Mouse (Mus musculus) MEL (cell line): ENCODE results near the gene Eml2.

Experiments used
- CHD1 ChIP-seq: IDR thresholded peaks from 2 replicates; pipeline ENCODE4 v1.6.1; 2012; ENCODE audit warnings: low read depth, mild to moderate bottlenecking, inconsistent platforms, low read length, improper control_type of control experiment
- CTCF ChIP-seq, 3 experiments: IDR thresholded peaks in 2 of 3; conservative IDR thresholded peaks in 1 of 3; 2 replicates each; pipeline ENCODE4 v1.5.1; 2011 to 2012; ENCODE audit warnings: low read length in 3 of 3, low read depth in 2 of 3, mild to moderate bottlenecking in 2 of 3, improper control_type of control experiment in 1 of 3, inconsistent platforms in 1 of 3, mixed read lengths in 1 of 3, moderate library complexity in 1 of 3; ENCODE audit not compliant: control insufficient read depth in 1 of 3, insufficient read depth in 1 of 3, poor library complexity in 1 of 3, severe bottlenecking in 1 of 3
- ELF1 ChIP-seq: IDR thresholded peaks from 2 replicates; pipeline ENCODE4 v1.6.1; 2014; ENCODE audit warnings: low read depth, mild to moderate bottlenecking, inconsistent platforms, low read length, improper control_type of control experiment, moderate library complexity
- POLR2A ChIP-seq, 2 experiments: IDR thresholded peaks; 2 replicates each; pipeline ENCODE4 v1.6.1; 2011 to 2012; ENCODE audit warnings: low read length in 2 of 2, mild to moderate bottlenecking in 2 of 2, control low read depth in 1 of 2, improper control_type of control experiment in 1 of 2, low read depth in 1 of 2, moderate library complexity in 1 of 2; ENCODE audit not compliant: control insufficient read depth in 1 of 2, insufficient read depth in 1 of 2, poor library complexity in 1 of 2
- RAD21 ChIP-seq: IDR thresholded peaks from 2 replicates; pipeline ENCODE4 v1.6.1; 2011; ENCODE audit warnings: mild to moderate bottlenecking, low read depth, low read length, improper control_type of control experiment
- SIN3A ChIP-seq: IDR thresholded peaks from 2 replicates; pipeline ENCODE4 v1.6.1; 2012; ENCODE audit warnings: low read length, improper control_type of control experiment, inconsistent platforms
- TBP ChIP-seq: IDR thresholded peaks from 2 replicates; pipeline ENCODE4 v1.8.0; 2011; ENCODE audit warnings: low read depth, low read length, improper control_type of control experiment
- USF1 ChIP-seq: IDR thresholded peaks from 2 replicates; pipeline ENCODE4 v1.6.1; 2014; ENCODE audit warnings: low read depth, mild to moderate bottlenecking, inconsistent platforms, low read length, improper control_type of control experiment, moderate library complexity
- USF2 ChIP-seq, 2 experiments: IDR thresholded peaks; 2 replicates each; pipeline ENCODE4 v1.6.1; 2011 to 2012; ENCODE audit warnings: improper control_type of control experiment in 2 of 2, low read length in 2 of 2, borderline replicate concordance in 1 of 2, inconsistent platforms in 1 of 2, low read depth in 1 of 2, mild to moderate bottlenecking in 1 of 2; ENCODE audit not compliant: insufficient read depth in 1 of 2

GRCm38 (mm10) chr7:19231849-19232248 lies 55.6 kb downstream of the Eml2 start:
- TF ChIP-seq USF1 (no peak), CTCF (IDR thresholded peaks at IDR 0.05 in 2 of 3, conservative IDR thresholded peaks at IDR 0.05 in 1 of 3; ENCODE audit: control insufficient read depth in 1 of 3, insufficient read depth in 1 of 3, low read depth in 2 of 3, low read length in 3 of 3, poor library complexity in 1 of 3, severe bottlenecking in 1 of 3) (no peak), CHD1 (no peak), USF2 (IDR thresholded peaks at IDR 0.05; ENCODE audit: borderline replicate concordance in 1 of 2, insufficient read depth in 1 of 2, low read depth in 1 of 2, low read length in 2 of 2) (no peak), ELF1 (no peak), RAD21 (no peak), SIN3A (no peak), POLR2A (IDR thresholded peaks at IDR 0.05; ENCODE audit: control insufficient read depth in 1 of 2, insufficient read depth in 1 of 2, low read depth in 1 of 2, low read length in 2 of 2, poor library complexity in 1 of 2) (no peak), TBP (no peak)
